Mouse (Mus musculus): ENCODE measurements around the gene Gm20605. TPM values are rescaled to one million over a fixed set of nuclear protein-coding genes. Genes with fewer than 3 reads are reported as not detected.
A peak's percentile ranks its signal among the peaks of the same experiment; 100 is the strongest.

Gm20605 gene
- polyA plus RNA-seq, 1 experiment from 2014 or later = 6.5 TPM

DNA sequence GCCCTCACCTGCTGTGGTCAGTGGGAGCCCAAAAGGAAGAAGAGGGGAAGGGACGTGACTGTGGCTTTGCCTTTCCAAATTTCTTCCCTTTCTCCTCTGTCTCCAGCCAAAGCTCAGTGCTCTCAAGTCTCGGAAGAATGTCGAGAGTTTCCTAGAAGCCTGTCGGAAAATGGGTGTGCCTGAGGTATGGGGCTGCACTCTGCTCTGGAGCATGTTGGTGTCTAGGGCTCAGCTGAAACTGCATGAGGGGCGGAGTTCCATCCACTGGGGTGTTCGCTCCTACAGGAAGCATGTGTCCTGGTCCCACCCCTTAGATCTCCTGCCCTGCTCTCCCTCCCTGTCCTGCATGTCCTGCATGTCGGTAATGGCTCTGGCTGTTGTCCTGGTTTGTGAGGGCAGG, 10.5 kb downstream of the Gm20605 start:
- ATAC-seq (ENCODE audit: insufficient number of reproducible peaks, low FRiP score, low TSS enrichment, low read depth) (no peak), DNase-seq (ENCODE audit: low spot score) (no peak)
- 80% methylated on average over 7 of the region's 7 CpGs for WGBS
- no peak overlapping the region for H3K27ac ChIP-seq (replicated peaks; ENCODE audit: low read depth, low read length)
- no peak overlapping the region for H3K4me3 ChIP-seq (ENCODE audit: low read depth, low read length)
- H3K9me3 ChIP-seq (ENCODE audit: control insufficient read depth, low read length) = no peaks in the 10 kb centered on the region
- peaks cover 2% of the 10 kb centered on the region; the same call in 1 of the 2 replicates for H3K27me3 ChIP-seq (ENCODE audit: control insufficient read depth, insufficient read depth, low read length)
- peaks cover 39% of the 10 kb centered on the region for H3K36me3 ChIP-seq (ENCODE audit: control insufficient read depth, insufficient read depth, low read length)
- H3K9ac ChIP-seq (ENCODE audit: low read length) = no peak overlapping the region
- no peaks in the 10 kb centered on the region for H3K4me1 ChIP-seq (ENCODE audit: control insufficient read depth, insufficient read depth, low read length)
- H3K4me2 ChIP-seq (ENCODE audit: low read depth, severe bottlenecking) = no peak overlapping the region

DNA sequence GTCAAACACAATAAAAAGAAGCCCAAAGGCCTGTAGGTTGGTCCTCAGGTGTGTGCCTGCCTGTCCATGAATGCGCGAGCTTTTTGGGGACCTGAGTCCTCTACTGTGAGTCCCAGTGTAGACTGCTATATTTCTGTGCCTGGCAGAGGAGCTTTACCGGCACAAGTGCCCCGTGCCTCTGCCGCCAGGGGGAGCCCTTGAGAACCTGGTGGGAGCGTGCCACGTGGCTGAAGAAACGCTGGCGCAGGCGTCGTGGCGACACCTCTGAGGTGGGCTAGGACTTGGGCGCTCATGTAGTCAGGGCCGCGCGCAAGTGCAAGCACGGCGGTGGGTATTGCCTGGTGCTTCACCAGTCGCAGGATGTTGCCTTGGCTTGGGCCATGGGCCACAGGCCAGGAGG, 12.1 kb downstream of the Gm20605 start, which contains the start of gene Sap25:
Gene Sap25 (plus strand): TSS at position 281 of the 400 bp plus-strand sequence.
- H3K4me1 ChIP-seq (ENCODE audit: control insufficient read depth, insufficient read depth, low read length) = peaks cover 10% of the 10 kb centered on the region; the same call in 1 of the 2 replicates
- no peak for DNase-seq (ENCODE audit: low spot score)
- WGBS = 87% methylated on average over 19 of the region's 19 CpGs
- H3K4me2 ChIP-seq (ENCODE audit: low read depth, severe bottlenecking) = no peak within 1 kb of the TSS
- no peaks in the 10 kb centered on the region for H3K9me3 ChIP-seq (ENCODE audit: control insufficient read depth, low read length)
- H3K36me3 ChIP-seq (ENCODE audit: control insufficient read depth, insufficient read depth, low read length) = peaks cover 33% of the 10 kb centered on the region
- H3K27ac ChIP-seq (replicated peaks; ENCODE audit: low read depth, low read length) = no peak within 1 kb of the TSS
- H3K27me3 ChIP-seq (ENCODE audit: control insufficient read depth, insufficient read depth, low read length) = peaks cover 10% of the 10 kb centered on the region
- no peak within 1 kb of the TSS for H3K9ac ChIP-seq (ENCODE audit: low read length)
- no peak within 1 kb of the TSS for H3K4me3 ChIP-seq (ENCODE audit: low read depth, low read length)
- no peak for ATAC-seq (ENCODE audit: insufficient number of reproducible peaks, low FRiP score, low TSS enrichment, low read depth)

DNA sequence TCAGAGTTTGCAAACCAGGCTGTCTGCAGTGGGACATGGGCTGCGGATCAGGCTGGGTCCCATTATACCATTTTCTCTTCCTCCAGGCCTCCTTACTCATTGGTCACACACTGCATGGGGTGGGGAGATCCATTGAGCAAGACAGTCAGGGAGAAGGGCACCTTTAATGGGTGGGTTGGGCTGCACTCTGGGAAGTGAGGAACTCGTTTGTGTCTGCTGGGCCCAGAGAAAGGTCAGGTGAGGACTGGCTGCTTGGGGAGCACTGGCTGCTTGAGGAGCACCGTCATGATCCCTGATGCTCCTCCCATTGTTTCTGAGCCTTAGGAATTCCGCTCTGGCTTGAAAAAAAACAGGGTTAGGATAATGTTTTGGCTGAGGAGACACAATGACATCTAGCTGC, 13.9 kb downstream of the Gm20605 start:
- no peak overlapping the region for H3K27ac ChIP-seq (replicated peaks; ENCODE audit: low read depth, low read length)
- H3K4me2 ChIP-seq (ENCODE audit: low read depth, severe bottlenecking) = no peak overlapping the region
- H3K4me3 ChIP-seq (ENCODE audit: low read depth, low read length) = no peak overlapping the region
- peaks cover 21% of the 10 kb centered on the region for H3K36me3 ChIP-seq (ENCODE audit: control insufficient read depth, insufficient read depth, low read length)
- ATAC-seq (ENCODE audit: insufficient number of reproducible peaks, low FRiP score, low TSS enrichment, low read depth) (no peak), DNase-seq (ENCODE audit: low spot score) (no peak)
- no peak overlapping the region for H3K9ac ChIP-seq (ENCODE audit: low read length)
- H3K4me1 ChIP-seq (ENCODE audit: control insufficient read depth, insufficient read depth, low read length) = peaks cover 17% of the 10 kb centered on the region
- H3K27me3 ChIP-seq (ENCODE audit: control insufficient read depth, insufficient read depth, low read length) = peaks cover 10% of the 10 kb centered on the region
- H3K9me3 ChIP-seq (ENCODE audit: control insufficient read depth, low read length) = no peaks in the 10 kb centered on the region
- WGBS = 61% methylated on average over 4 of the region's 4 CpGs

DNA sequence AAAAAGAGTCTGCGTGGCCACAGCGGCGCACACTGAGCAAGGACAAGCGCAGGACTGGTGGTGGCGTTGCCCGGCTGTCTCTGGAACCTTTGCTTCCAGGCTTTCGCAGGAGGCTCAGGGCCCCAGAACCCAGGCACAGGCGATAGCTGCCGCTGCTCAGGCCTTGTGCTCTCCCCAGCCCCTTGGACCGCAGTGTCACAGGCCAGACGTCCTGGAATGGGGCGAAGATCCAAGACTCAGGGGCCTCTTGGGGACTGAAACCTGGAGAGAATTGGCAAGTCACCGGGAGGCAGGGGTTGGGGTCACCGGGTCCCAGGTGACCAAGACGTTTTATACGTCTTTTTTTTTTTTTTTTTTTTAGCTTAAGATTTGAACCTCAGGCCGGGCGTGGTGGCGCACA, 15.5 kb downstream of the Gm20605 start:
- H3K4me2 ChIP-seq (ENCODE audit: low read depth, severe bottlenecking) = no peak overlapping the region
- DNase-seq (ENCODE audit: low spot score) (no peak), ATAC-seq (ENCODE audit: insufficient number of reproducible peaks, low FRiP score, low TSS enrichment, low read depth) (no peak)
- peaks cover 10% of the 10 kb centered on the region for H3K27me3 ChIP-seq (ENCODE audit: control insufficient read depth, insufficient read depth, low read length)
- peaks cover 13% of the 10 kb centered on the region for H3K36me3 ChIP-seq (ENCODE audit: control insufficient read depth, insufficient read depth, low read length)
- H3K9ac ChIP-seq (ENCODE audit: low read length) = no peak overlapping the region
- no peak overlapping the region for H3K27ac ChIP-seq (replicated peaks; ENCODE audit: low read depth, low read length)
- WGBS = 36% methylated on average over 19 of the region's 19 CpGs
- H3K4me1 ChIP-seq (ENCODE audit: control insufficient read depth, insufficient read depth, low read length) = peaks cover 33% of the 10 kb centered on the region
- no peak overlapping the region for H3K4me3 ChIP-seq (ENCODE audit: low read depth, low read length)
- H3K9me3 ChIP-seq (ENCODE audit: control insufficient read depth, low read length) = no peaks in the 10 kb centered on the region

DNA sequence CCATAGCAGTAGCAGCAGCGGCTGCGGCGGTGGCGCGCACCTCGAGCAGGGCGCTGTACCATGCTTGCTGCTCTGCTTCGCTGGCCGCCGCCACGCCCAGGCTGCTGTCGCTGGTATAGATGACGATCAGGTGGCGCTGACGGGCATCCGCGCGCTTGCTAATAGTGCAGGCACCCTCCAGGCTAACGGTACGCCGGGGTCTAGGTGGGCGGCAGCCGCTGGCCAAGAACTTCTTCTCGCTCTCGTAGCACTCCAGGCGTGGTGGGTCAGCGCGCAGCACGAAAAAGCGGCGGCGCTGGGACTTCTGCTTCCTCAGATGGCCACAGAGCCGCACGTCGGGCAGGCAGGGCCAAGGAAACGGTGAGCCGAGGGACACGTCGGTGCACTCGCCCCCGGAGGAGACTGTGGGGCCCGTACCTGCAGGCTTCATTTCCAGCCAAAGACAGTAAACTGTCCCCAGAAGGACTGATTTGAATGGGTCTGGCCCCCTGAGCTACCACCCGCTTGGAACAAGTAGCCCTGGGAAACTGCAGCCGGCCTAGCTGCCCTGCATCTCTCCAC, 16.2 kb downstream of the Gm20605 start:
- Histone ChIP-seq H3K9me3 (ENCODE audit: control insufficient read depth, low read length) (no peaks in the 10 kb centered on the region), H3K4me2 (ENCODE audit: low read depth, severe bottlenecking) (peak overlapping the region; percentile 51), H3K9ac (ENCODE audit: low read length) (peak overlapping the region; percentile 27; the same call in 1 of the 2 replicates), H3K27ac (replicated peaks; ENCODE audit: low read depth, low read length) (no peak overlapping the region), H3K36me3 (ENCODE audit: control insufficient read depth, insufficient read depth, low read length) (peaks cover 7% of the 10 kb centered on the region), H3K27me3 (ENCODE audit: control insufficient read depth, insufficient read depth, low read length) (peaks cover 10% of the 10 kb centered on the region), H3K4me3 (ENCODE audit: low read depth, low read length) (peak overlapping the region; percentile 32), H3K4me1 (ENCODE audit: control insufficient read depth, insufficient read depth, low read length) (peaks cover 39% of the 10 kb centered on the region)
- ATAC-seq (ENCODE audit: insufficient number of reproducible peaks, low FRiP score, low TSS enrichment, low read depth) (no peak), DNase-seq (ENCODE audit: low spot score) (peak; percentile 54)
- under 1% methylated on average over 44 of the region's 44 CpGs for WGBS

DNA sequence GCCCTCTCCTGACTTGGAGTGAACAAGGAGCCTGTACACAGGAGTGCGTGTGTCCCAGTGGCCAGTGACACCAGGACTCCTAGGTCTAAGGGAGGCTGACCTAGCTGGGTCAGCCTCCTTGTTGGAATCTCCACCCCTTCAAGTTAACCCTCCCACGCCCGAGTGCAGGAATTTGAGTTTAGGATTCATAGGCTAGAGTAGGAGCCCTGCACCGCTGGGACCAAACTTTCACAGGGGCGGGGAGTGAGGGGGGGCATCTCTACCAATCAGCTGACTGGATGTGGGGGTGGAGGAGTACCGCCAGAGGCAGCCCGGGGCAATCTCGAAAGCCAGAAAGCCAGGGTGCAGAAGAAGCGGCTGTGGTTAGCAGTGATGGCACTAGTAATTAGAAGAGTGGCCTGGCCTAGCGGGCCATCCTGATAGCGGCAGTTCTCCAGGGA, 16.7 kb downstream of the Gm20605 start, which contains the start of gene Irs3:
Gene Irs3 (minus strand): TSS at position 63 of the 440 bp plus-strand sequence.
- ATAC-seq (ENCODE audit: insufficient number of reproducible peaks, low FRiP score, low TSS enrichment, low read depth) (no peak), DNase-seq (ENCODE audit: low spot score) (no peak)
- H3K4me1 ChIP-seq (ENCODE audit: control insufficient read depth, insufficient read depth, low read length) = peaks cover 39% of the 10 kb centered on the region
- H3K27me3 ChIP-seq (ENCODE audit: control insufficient read depth, insufficient read depth, low read length) = peaks cover 10% of the 10 kb centered on the region
- peaks cover 2% of the 10 kb centered on the region for H3K36me3 ChIP-seq (ENCODE audit: control insufficient read depth, insufficient read depth, low read length)
- WGBS = 7% methylated on average over 11 of the region's 11 CpGs
- peak within 1 kb of the TSS; percentile 51 for H3K4me2 ChIP-seq (ENCODE audit: low read depth, severe bottlenecking)
- H3K9me3 ChIP-seq (ENCODE audit: control insufficient read depth, low read length) = no peaks in the 10 kb centered on the region
- no peak within 1 kb of the TSS for H3K27ac ChIP-seq (replicated peaks; ENCODE audit: low read depth, low read length)
- H3K9ac ChIP-seq (ENCODE audit: low read length) = peak within 1 kb of the TSS; percentile 27; the same call in 1 of the 2 replicates
- peak within 1 kb of the TSS; percentile 32 for H3K4me3 ChIP-seq (ENCODE audit: low read depth, low read length)

DNA sequence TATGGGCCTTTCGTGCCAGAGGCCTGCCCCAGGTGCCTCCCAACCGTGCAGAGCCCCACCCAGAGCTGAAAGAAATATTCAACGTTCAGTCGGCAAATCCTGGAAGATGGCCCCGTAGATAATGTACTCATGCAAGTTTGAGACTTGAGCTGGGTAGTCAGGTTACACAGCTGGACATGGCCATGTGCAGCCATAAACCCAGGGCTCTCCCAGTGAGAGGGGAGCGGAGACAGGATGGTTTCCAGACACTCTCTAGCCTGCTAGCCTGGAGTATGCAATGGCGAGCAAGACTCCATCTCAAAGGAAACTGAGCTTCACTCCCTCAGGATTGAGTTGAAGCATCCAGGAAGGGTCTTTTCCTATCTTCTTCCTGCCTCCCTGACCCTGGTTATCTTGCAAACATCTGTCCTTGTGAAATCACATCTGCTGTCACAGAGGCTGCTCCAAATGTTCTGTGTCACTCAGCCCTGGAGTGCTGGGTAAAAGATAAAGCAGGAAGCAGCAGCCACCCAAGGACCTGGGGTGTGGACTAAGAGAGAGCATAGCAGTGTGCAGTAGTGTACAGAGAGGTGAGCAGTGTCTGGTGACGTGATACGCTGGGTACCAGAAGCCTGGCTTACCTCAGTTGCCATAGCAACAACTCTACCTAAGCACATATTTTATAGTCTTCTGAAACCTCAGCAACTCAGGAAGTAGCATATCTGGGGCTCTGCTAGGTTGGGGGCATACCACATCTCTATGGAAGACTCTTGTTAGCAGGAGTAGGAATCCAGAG, 19.0 kb downstream of the Gm20605 start:
- H3K36me3 ChIP-seq (ENCODE audit: control insufficient read depth, insufficient read depth, low read length) = no peaks in the 10 kb centered on the region
- no peak overlapping the region for H3K4me3 ChIP-seq (ENCODE audit: low read depth, low read length)
- DNase-seq (ENCODE audit: low spot score) (peak; percentile 54), ATAC-seq (ENCODE audit: insufficient number of reproducible peaks, low FRiP score, low TSS enrichment, low read depth) (peak; percentile 45; the same call in 1 of the 2 replicates)
- peak overlapping the region; percentile 30; the same call in 1 of the 2 replicates for H3K27ac ChIP-seq (replicated peaks; ENCODE audit: low read depth, low read length)
- peak overlapping the region; percentile 18; the same call in 1 of the 2 replicates for H3K4me2 ChIP-seq (ENCODE audit: low read depth, severe bottlenecking)
- WGBS = 35% methylated on average over 9 of the region's 9 CpGs
- no peak overlapping the region for H3K9ac ChIP-seq (ENCODE audit: low read length)
- no peaks in the 10 kb centered on the region for H3K9me3 ChIP-seq (ENCODE audit: control insufficient read depth, low read length)
- peaks cover 10% of the 10 kb centered on the region for H3K27me3 ChIP-seq (ENCODE audit: control insufficient read depth, insufficient read depth, low read length)
- peaks cover 39% of the 10 kb centered on the region for H3K4me1 ChIP-seq (ENCODE audit: control insufficient read depth, insufficient read depth, low read length)

DNA sequence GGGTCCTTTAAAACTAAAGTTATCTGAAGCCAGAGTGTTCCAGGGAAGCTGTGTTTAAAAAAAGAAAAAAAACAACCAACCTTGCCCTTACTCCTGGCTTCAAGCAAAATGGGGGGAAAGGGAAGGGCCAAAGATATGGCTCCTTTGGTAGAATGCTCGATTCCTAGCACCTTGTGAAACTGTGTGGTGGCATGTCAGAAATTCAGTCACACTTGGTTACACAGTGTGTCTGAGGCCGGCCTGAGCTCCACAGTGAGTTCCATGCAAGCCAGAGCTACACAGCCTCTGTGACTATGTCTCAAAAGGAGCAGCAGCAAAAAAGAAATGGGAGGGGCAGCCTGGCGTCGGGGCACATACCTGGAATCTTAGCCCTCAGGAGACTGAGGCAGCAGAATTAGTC, 20.3 kb downstream of the Gm20605 start:
- H3K36me3 ChIP-seq (ENCODE audit: control insufficient read depth, insufficient read depth, low read length) = 0 out of 2 replicates have a peak, but pooled peaks cover 2% of the 10 kb centered on the region
- ATAC-seq (ENCODE audit: insufficient number of reproducible peaks, low FRiP score, low TSS enrichment, low read depth) = no peak
- peaks cover 9% of the 10 kb centered on the region for H3K27me3 ChIP-seq (ENCODE audit: control insufficient read depth, insufficient read depth, low read length)
- DNase-seq (ENCODE audit: low spot score) = no peak
- peaks cover 39% of the 10 kb centered on the region for H3K4me1 ChIP-seq (ENCODE audit: control insufficient read depth, insufficient read depth, low read length)
- peak overlapping the region; percentile 56; the same call in 1 of the 2 replicates for H3K27ac ChIP-seq (replicated peaks; ENCODE audit: low read depth, low read length)
- H3K9me3 ChIP-seq (ENCODE audit: control insufficient read depth, low read length) = no peaks in the 10 kb centered on the region
- no peak overlapping the region for H3K4me2 ChIP-seq (ENCODE audit: low read depth, severe bottlenecking)
- WGBS = 48% methylated on average over 4 of the region's 4 CpGs
- H3K9ac ChIP-seq (ENCODE audit: low read length) = no peak overlapping the region
- H3K4me3 ChIP-seq (ENCODE audit: low read depth, low read length) = no peak overlapping the region

Data from limb, embryonic 11.5 days (tissue).